Mouse (Mus musculus) midbrain, embryonic 12.5 days (tissue): ENCODE data around the gene Garnl3. TPM values are rescaled to one million over a fixed set of nuclear protein-coding genes. Genes with fewer than 3 reads are reported as not detected.
"Not testable (repeated sequence)": the region's sequence is repeated elsewhere in the genome, so short reads cannot be mapped to it uniquely, and the experiment has no call there.

ENCODE experiments used
- ATAC-seq: fragments of 200-750 bp; cut with Nextera tagmentation; 2 replicates; pipeline ENCODE4 v1.8.0; 2017; ENCODE audit warnings: low read depth, moderate TSS enrichment, moderate library complexity; ENCODE audit not compliant: low FRiP score
- H3K27ac ChIP-seq: fragments of 300-500 bp; sonication (generic); replicated peaks from 2 replicates; pipeline ENCODE4 v1.5.1; 2016; ENCODE audit warnings: mild to moderate bottlenecking
- H3K27me3 ChIP-seq: fragments of 300-500 bp; sonication (generic); 2 replicates; pipeline ENCODE4 v1.6.1; 2016; ENCODE audit warnings: mild to moderate bottlenecking
- H3K36me3 ChIP-seq: fragments of 300-500 bp; sonication (generic); 2 replicates; pipeline ENCODE4 v1.6.1; 2016
- H3K4me1 ChIP-seq: fragments of 300-500 bp; sonication (generic); 2 replicates; pipeline ENCODE4 v1.6.1; 2016
- H3K4me2 ChIP-seq: fragments of 300-500 bp; sonication (generic); replicated peaks from 2 replicates; pipeline ENCODE4 v1.6.1; 2016; ENCODE audit warnings: mild to moderate bottlenecking, moderate library complexity
- H3K4me3 ChIP-seq: fragments of 300-500 bp; sonication (generic); 2 replicates; pipeline ENCODE4 v1.5.1; 2016; ENCODE audit warnings: mild to moderate bottlenecking
- H3K9ac ChIP-seq: fragments of 300-500 bp; sonication (generic); replicated peaks from 2 replicates; pipeline ENCODE4 v1.6.1; 2016; ENCODE audit warnings: mild to moderate bottlenecking, moderate library complexity
- H3K9me3 ChIP-seq: fragments of 300-500 bp; sonication (generic); 2 replicates; pipeline ENCODE4 v1.6.1; 2016; ENCODE audit warnings: mild to moderate bottlenecking
- WGBS: fragments of 180-500 bp; shearing (Covaris S2); methylation state at CpG from one replicate; pipeline ENCODE4 v1.1.7; 2016; 5-methylcytosine and 5-hydroxymethylcytosine counted together
- polyA plus RNA-seq: library from polyadenylated mRNA; unstranded; fragments of >200 nt; fragmentation: Nextera tagmentation; extraction: Ambion mirVana; gene quantifications from 2 replicates; pipeline ENCODE4 v1.2.1, GENCODE M21; 2016

Gene Garnl3
- polyA plus RNA-seq, 1 experiment from 2014 or later = 16.6 TPM

DNA sequence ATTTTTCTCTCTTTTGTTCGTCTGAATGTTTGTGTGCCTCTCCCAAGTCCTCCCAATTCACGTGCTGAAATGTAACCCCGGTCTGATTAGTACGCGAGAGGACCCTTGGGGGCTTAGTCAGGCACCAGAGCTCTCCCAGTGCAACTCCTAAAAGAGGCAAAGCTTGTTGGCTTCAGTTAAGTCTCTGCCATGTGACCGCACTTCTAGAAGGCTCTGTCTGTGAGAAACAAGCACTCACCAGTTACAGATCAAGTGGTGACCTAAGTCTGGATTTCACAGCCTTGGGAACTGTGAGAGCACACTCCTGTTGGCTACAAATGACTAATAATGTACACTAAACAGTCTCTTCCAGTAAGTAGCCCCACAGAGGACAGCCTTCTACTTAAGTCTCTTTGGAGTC lies 8.6 kb downstream of the Garnl3 start:
- Histone ChIP-seq H3K4me1 (no peaks in the 10 kb centered on the region), H3K4me3 (no peak overlapping the region), H3K36me3 (no peaks in the 10 kb centered on the region), H3K4me2 (no peak overlapping the region), H3K27ac (no peak overlapping the region), H3K9me3 (no peaks in the 10 kb centered on the region), H3K9ac (no peak overlapping the region), H3K27me3 (no peaks in the 10 kb centered on the region)
- no peak for ATAC-seq
- 69% methylated on average over 6 of the region's 6 CpGs for WGBS

DNA sequence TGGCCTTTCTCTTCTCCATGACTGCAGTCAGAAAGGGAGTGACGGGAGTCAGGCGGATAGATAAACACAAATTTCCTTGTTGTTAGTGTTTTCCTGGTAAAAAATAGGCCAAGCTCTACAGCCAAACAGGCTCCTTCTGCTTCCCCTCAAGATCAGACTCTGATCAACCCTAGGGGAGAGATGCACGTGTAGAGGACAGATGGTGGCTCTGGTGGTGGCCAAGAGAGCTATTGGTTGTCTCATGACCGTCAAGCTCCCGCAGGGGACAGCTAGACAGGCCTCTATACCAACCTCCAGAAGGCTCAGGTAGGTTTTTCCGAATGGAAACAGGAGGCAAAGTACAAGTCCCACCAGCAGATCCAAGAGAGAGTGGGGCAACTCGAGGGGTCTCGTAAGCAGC lies 30.9 kb downstream of the Garnl3 start:
- Histone ChIP-seq H3K36me3 (no peaks in the 10 kb centered on the region), H3K27me3 (no peaks in the 10 kb centered on the region), H3K9ac (no peak overlapping the region), H3K4me1 (no peaks in the 10 kb centered on the region), H3K27ac (no peak overlapping the region), H3K9me3 (no peaks in the 10 kb centered on the region), H3K4me3 (no peak overlapping the region), H3K4me2 (no peak overlapping the region)
- 88% methylated on average over 8 of the region's 8 CpGs for WGBS
- ATAC-seq = no peak

DNA sequence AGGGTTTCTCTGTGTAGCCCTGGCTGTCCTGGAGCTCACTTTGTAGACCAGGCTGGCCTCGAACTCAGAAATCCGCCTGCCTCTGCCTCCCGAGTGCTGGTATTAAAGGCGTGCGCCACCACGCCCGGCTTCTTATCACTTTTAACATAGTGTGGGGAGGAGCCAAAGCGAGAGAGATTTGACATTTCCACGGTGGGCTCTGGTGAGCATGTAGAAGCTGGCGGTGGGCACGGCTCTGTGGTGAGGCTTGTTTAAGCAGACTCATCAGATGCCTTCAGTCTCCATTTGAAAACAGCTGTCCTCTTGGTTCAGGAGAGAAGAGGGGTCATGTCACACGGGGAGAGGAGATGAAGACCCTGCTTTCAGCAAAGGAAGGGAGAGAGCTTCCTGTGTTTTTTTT lies 34.1 kb downstream of the Garnl3 start:
- H3K9me3 ChIP-seq, H3K27ac ChIP-seq, ATAC-seq, H3K4me1 ChIP-seq, H3K4me2 ChIP-seq, H3K36me3 ChIP-seq, H3K9ac ChIP-seq, H3K4me3 ChIP-seq, H3K27me3 ChIP-seq: not testable (repeated sequence)
- WGBS = 90% methylated on average over 12 of the region's 12 CpGs

DNA sequence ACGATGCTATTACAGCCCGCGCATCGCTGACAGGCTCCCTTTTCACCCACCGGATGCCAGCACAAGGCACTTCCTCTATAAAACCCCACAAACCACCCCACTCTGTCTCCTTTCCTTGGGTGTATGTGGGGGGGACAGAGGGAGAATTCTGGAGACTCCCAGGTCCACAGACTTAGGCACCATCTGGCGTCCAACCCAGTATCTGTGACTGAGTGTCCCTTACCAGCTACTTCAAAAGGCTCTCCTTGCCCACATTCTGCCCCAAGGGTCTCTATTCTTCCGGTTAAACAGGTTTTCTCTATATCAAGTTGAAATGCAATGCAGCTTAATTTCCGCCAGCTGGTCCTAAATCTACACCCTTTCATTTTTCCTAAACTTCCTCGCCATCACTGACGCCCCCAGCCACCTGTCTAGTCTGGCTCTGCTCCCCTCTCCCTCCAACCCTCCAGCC lies 36.2 kb downstream of the Garnl3 start:
- Histone ChIP-seq H3K4me3 (no peak overlapping the region), H3K4me1 (no peaks in the 10 kb centered on the region; the same call in 1 of the 2 replicates), H3K9me3 (no peaks in the 10 kb centered on the region), H3K9ac (no peak overlapping the region), H3K27ac (no peak overlapping the region), H3K4me2 (no peak overlapping the region), H3K36me3 (no peaks in the 10 kb centered on the region), H3K27me3 (no peaks in the 10 kb centered on the region)
- WGBS = 80% methylated on average over 10 of the region's 10 CpGs
- ATAC-seq = no peak

DNA sequence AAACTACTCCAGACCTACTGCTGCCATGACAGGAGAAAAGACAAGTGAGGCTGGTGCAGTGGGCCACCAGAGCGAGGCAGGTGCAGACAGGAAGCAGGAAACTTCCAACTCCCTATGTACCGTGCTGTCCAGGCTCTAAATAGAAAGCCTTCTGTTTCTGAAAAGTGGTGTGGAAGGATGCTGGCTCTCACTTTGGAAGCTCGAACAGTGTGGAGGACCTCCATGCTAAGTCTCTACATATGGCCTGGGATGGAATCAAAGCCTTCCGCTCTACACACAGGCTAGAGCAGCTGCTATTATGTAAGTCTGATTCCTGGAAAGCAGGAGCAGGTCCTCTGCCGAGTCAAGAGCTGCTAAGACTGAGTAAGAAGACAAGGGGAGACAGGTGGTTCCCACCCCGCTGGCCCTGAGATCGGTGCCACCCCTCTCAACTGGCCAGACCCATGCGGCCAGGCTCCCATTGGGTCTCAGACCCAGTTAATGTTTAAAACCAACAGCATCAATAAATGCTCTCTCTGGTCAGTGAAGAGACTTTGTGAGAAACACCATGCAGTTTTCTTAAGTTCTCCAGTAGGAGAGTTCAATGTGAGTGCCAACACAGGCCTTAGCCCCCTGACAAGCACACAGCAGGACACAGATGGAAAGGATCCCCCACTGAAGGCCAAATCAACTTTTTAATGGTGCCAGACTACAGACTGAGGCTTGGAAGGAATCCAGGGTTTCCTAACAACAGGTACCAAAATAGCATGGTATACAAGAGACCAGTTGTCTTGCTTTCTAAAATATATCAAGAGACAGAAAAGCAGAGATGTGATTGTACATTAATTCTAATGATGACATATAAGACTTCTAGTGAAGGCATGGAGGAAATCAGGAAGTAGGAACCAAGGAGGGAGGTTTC lies 40.6 kb downstream of the Garnl3 start:
- H3K27ac ChIP-seq = no peak overlapping the region
- no peak overlapping the region for H3K4me2 ChIP-seq
- H3K9me3 ChIP-seq = no peaks in the 10 kb centered on the region
- no peak overlapping the region for H3K9ac ChIP-seq
- 88% methylated on average over 8 of the region's 8 CpGs for WGBS
- H3K27me3 ChIP-seq = no peaks in the 10 kb centered on the region
- no peak for ATAC-seq
- H3K4me3 ChIP-seq = no peak overlapping the region
- no peaks in the 10 kb centered on the region; the same call in 1 of the 2 replicates for H3K4me1 ChIP-seq
- no peaks in the 10 kb centered on the region for H3K36me3 ChIP-seq

DNA sequence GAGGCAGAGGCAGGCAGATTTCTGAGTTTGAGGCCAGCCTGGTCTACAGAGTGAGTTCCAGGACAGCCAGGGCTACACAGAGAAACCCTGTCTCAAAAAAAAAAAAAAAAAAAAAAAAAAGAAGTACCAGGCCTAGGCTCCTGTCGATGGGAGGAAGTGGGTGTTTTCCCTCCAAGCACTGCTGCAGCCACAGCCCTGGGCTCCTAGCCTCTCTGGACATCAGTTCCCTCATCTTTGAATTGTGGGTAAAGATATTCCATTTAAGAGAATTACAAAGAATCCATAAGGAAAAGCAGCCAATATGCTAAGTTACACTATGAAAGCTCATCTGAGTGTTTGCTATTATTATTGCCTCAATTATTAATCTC lies 41.4 kb downstream of the Garnl3 start:
- not testable (repeated sequence) for H3K4me1 ChIP-seq, H3K36me3 ChIP-seq, H3K9ac ChIP-seq, H3K4me3 ChIP-seq, H3K4me2 ChIP-seq, H3K9me3 ChIP-seq, ATAC-seq, H3K27ac ChIP-seq, H3K27me3 ChIP-seq
- 93% methylated on average over 1 of the region's 1 CpGs for WGBS

DNA sequence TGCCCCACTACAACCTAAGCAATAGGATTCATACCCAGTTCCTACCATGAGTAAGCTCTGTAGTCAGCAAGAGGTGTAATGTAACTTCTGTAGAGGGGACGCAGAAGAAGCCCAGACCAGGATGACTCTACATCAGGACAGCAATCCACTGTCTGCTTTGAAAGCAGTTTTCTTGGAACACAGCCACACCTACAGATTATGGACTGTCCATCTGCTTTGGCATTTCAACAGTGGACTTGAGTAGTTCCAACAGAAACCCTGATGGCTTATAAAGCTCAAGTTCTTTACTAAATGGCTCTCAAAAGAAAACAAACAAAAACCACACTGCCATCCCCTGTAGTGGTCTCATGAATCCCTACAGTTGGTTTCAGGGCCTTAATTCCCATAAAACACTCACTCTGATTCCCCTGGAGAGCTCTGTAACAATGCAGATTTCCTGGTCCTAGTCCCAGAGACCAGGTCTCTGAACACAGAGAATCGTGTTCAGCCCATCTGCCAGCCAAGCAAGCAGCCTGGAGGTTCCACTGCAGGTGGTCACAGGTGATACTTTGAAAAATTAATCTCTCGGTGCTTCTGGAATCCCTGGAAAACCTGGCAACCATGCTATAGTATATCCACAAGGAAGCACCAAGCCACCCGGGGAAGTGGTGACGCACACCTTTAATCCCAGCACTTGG lies 42.0 kb downstream of the Garnl3 start:
- no peak overlapping the region for H3K4me2 ChIP-seq
- 93% methylated on average over 5 of the region's 5 CpGs for WGBS
- no peak overlapping the region for H3K9ac ChIP-seq
- H3K4me3 ChIP-seq = no peak overlapping the region
- no peaks in the 10 kb centered on the region for H3K36me3 ChIP-seq
- no peaks in the 10 kb centered on the region for H3K9me3 ChIP-seq
- no peak for ATAC-seq
- H3K27ac ChIP-seq = no peak overlapping the region
- no peaks in the 10 kb centered on the region for H3K27me3 ChIP-seq
- H3K4me1 ChIP-seq = no peaks in the 10 kb centered on the region

DNA sequence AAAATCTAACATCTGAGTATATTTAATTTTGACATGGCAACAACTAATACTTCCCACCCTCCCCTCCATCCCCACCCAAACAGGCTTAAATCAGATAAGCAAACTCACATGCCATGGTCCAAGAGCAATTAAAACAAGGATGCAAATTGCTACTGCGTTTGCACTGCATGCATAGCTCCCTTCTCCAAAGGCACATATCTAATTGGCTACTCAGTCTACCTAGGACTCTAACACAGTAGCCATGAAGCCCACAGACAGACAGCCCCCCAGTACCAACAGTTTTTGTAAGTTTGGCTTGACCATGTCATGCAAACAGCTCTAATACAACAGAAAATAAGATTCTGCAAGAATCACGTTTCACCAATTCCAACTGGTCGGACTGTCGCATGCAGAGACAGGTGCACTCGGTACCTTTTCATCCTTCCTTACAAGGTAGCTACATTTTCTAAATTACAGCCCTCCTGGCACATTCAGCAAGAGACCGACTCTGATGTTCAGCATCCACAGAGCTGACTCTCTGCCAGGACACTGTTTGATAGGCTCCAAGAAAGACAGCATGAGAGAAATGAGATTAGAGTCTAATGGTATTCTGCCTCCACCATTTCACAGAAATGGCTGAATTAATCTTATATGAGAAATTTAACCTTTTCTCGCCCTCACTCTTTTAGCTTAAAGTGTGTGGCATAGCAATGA lies 44.6 kb downstream of the Garnl3 start:
- Histone ChIP-seq H3K27ac (no peak overlapping the region), H3K4me2 (no peak overlapping the region)

DNA sequence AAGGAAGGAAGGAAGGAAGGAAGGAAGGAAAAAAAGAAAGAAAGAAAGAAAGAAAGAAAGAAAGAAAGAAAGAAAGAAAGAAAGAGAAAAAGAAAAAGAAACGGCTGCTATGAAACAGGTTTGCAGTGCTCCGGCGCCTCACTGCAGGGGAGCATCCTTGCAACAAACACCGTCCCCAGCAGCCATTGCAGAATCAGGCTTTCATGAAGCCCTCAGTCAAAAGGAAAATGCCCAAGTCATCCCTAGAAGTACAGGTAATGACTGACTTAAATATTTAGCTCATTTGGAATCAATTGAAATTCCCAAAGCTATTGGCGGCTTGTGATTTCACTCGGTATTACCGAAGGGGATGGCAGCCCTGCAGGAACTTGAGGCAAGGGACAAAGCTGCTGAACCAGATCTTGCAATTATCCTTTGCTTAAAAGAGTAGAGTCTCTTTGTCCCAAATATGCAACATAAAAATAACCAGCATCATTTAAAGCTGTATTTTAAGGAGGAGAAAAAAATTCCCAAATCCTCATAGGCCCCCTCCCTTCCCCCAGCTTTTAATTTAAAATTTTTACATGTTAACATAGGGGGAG lies 45.3 kb downstream of the Garnl3 start:
- Histone ChIP-seq H3K4me2 (no peak overlapping the region), H3K27me3 (no peaks in the 10 kb centered on the region), H3K9ac (no peak overlapping the region), H3K9me3 (no peaks in the 10 kb centered on the region), H3K36me3 (no peaks in the 10 kb centered on the region), H3K4me3 (no peak overlapping the region), H3K4me1 (no peaks in the 10 kb centered on the region), H3K27ac (no peak overlapping the region)
- no peak for ATAC-seq
- WGBS = 42% methylated on average over 7 of the region's 7 CpGs

More for the DNA sequence above, 44.6 kb downstream of the Garnl3 start:
- Histone ChIP-seq H3K36me3 (no peaks in the 10 kb centered on the region), H3K9me3 (no peaks in the 10 kb centered on the region), H3K4me1 (no peaks in the 10 kb centered on the region), H3K27me3 (no peaks in the 10 kb centered on the region), H3K4me3 (no peak overlapping the region), H3K9ac (no peak overlapping the region)
- WGBS = 81% methylated on average over 7 of the region's 7 CpGs
- no peak for ATAC-seq

DNA sequence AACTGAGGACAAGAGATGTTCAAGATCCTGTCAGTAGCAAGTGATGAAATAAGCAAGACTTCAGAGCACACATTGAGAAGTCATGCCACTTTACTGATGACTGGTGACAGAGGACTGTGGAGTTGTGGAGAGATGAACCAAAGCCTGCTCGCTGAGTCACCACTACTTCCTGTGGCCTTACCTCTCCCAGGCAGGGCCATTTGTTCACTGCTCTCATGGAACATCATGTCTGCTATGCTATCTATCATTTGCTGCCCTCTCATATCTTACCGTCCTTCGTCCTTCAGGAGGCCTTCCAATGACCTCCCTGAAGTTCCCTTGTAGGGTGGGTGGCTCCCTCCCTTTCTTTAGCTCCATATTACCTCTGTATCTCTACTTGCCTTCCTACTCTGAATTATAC lies 47.2 kb downstream of the Garnl3 start:
- Histone ChIP-seq H3K4me3 (no peak overlapping the region), H3K4me1 (no peaks in the 10 kb centered on the region), H3K27ac (no peak overlapping the region), H3K27me3 (no peaks in the 10 kb centered on the region), H3K9ac (no peak overlapping the region), H3K9me3 (no peaks in the 10 kb centered on the region), H3K4me2 (no peak overlapping the region), H3K36me3 (no peaks in the 10 kb centered on the region)
- ATAC-seq = no peak
- 95% methylated on average over 3 of the region's 3 CpGs for WGBS

DNA sequence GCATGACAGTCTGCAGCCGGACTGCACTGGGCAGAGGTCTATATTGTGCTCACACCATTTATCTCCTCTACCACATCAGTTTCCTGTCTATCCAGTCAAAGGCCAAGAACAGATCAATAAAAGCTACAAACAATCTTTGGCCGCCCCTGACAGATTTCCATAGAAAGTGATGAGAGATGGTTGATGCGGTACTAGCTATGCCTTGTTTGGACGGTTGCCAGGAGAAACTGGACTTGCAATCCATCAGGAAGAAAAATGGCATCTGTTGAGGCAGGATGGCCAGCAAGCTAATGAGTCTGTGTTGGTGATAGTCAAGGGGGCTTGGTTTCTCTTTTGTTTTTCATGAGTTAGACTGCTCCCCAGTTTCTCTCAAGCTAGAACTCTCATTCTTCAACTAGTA lies 51.3 kb downstream of the Garnl3 start:
- 81% methylated on average over 4 of the region's 4 CpGs for WGBS
- Histone ChIP-seq H3K27me3 (no peaks in the 10 kb centered on the region), H3K9ac (no peak overlapping the region), H3K9me3 (no peaks in the 10 kb centered on the region), H3K36me3 (no peaks in the 10 kb centered on the region), H3K27ac (no peak overlapping the region), H3K4me1 (peaks cover 3% of the 10 kb centered on the region; the same call in 1 of the 2 replicates), H3K4me3 (no peak overlapping the region), H3K4me2 (no peak overlapping the region)
- no peak for ATAC-seq

DNA sequence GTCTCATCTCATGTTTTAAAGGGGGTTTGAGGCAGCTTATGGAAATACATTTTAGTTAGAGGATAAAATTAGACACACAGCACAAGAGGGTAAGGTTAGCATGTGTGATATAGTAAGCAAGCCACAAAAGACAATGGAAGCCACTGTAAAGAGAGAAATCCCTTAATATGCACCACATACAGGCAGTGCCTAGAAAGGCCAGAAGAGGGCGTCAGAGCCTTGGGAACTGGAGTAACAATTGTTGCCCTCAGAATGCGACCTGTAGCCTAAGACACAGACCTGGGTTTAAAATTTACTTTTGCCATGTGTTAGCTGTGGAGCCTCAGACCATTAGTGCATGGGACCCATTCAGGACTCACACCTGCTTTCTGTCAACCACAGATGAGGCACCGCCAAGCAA lies 54.2 kb downstream of the Garnl3 start:
- Histone ChIP-seq H3K4me1 (peaks cover 8% of the 10 kb centered on the region; the same call in 1 of the 2 replicates), H3K36me3 (no peaks in the 10 kb centered on the region), H3K9ac (no peak overlapping the region), H3K27me3 (no peaks in the 10 kb centered on the region), H3K4me3 (no peak overlapping the region), H3K4me2 (no peak overlapping the region), H3K27ac (no peak overlapping the region), H3K9me3 (no peaks in the 10 kb centered on the region)
- no peak for ATAC-seq
- 31% methylated on average over 3 of the region's 3 CpGs for WGBS
